In the genomic region with DNA sequence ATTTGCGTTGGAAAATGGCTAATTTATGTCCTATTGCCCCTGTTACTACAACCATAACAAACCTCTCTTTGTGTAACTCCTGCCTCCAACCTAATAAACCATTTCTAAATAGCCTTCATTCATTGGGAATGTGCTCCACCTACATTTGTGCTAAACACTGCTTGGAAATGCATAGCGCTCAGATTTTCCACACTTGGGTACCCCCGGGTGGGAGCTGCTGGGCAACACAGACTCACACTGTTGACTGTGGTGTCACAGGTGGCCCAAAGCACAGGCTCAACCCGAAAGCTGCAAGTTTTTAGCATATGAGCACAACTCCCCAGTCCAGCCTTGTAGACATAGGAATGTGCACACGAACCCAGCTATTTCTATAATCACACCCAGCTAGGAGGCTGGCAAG, we compare ENCODE assay signal across 21 mouse cellular contexts.
DNase-seq lines count a peak whose midpoint lies in the region; ATAC-seq and TF ChIP-seq lines count a peak whose summit lies in the region.
"Had no signal": no experiment of that assay in that cellular context is flagged by ENCODE, and none has a peak within 500 bp of the region (broad histone marks: within the 10 kb centered on the region; RNA-seq: fewer than 3 reads in every experiment).

No protein-coding gene starts in this region.

- H3K4me2 ChIP-seq in forebrain, embryonic 13.5 days = no peak overlapping the region
- no peak overlapping the region for H3K4me2 ChIP-seq in forebrain, embryonic 15.5 days (replicated peaks)
- no peak overlapping the region for H3K4me2 ChIP-seq in lung, embryonic 14.5 days
- H3K4me2 ChIP-seq in limb, embryonic 11.5 days (ENCODE audit: low read depth, severe bottlenecking) = no peak overlapping the region
- H3K4me2 ChIP-seq: heart, embryonic 13.5 days; midbrain, embryonic 12.5 days had no signal

- no peak overlapping the region for H3K9ac ChIP-seq in forebrain, embryonic 13.5 days
- H3K9ac ChIP-seq in forebrain, embryonic 15.5 days (replicated peaks) = no peak overlapping the region
- no peak overlapping the region for H3K9ac ChIP-seq in lung, embryonic 14.5 days
- H3K9ac ChIP-seq in limb, embryonic 11.5 days (ENCODE audit: low read length) = no peak overlapping the region
- H3K9ac ChIP-seq: heart, embryonic 13.5 days; midbrain, embryonic 12.5 days had no signal

- H3K4me1 ChIP-seq in forebrain, embryonic 13.5 days = peaks cover 14% of the 10 kb centered on the region
- peaks cover 7% of the 10 kb centered on the region; the same call in 1 of the 2 replicates for H3K4me1 ChIP-seq in forebrain, embryonic 15.5 days
- no peaks in the 10 kb centered on the region for H3K4me1 ChIP-seq in lung, embryonic 14.5 days (ENCODE audit: insufficient read depth)
- H3K4me1 ChIP-seq in limb, embryonic 11.5 days (ENCODE audit: control insufficient read depth, insufficient read depth, low read length) = no peaks in the 10 kb centered on the region; the same call in 1 of the 2 replicates
- peaks cover 33% of the 10 kb centered on the region for H3K4me1 ChIP-seq in hindbrain, embryonic 10.5 days (replicated peaks)

- WGBS in forebrain, embryonic 13.5 days = 57% methylated on average over 5 of the region's 5 CpGs
- WGBS in forebrain, embryonic 15.5 days = 43% methylated on average over 5 of the region's 5 CpGs
- WGBS in lung, embryonic 14.5 days = 80% methylated on average over 5 of the region's 5 CpGs
- 72% methylated on average over 5 of the region's 5 CpGs for WGBS in limb, embryonic 11.5 days
- WGBS in hindbrain, embryonic 10.5 days = 69% methylated on average over 5 of the region's 5 CpGs

- TF ChIP-seq CTCF in lung, embryonic 14.5 days (IDR thresholded peaks at IDR 0.05; ENCODE audit: low read depth) = no peak

- DNase-seq in lung, embryonic 14.5 days = no peak
- DNase-seq in lung, adult 18-20 months = no peak
- DNase-seq in brain, adult 2 months (ENCODE audit: low read depth, low spot score) = peak; percentile 41
- peak; percentile 55 for DNase-seq in limb, embryonic 11.5 days (ENCODE audit: low spot score)
- DNase-seq in hindbrain, embryonic 10.5 days (ENCODE audit: low spot score) = no peak
- no peak for DNase-seq in urinary bladder, adult 2 months (ENCODE audit: low spot score)
- DNase-seq: adrenal gland, adult 2 months; cerebellum, adult 11 months; cerebellum, postnatal 25 days; heart, postnatal 4 days; kidney, adult 11 months; lung, adult 2 months; lung, postnatal 4 days; right cerebral cortex, postnatal 25 days; thymus, postnatal 36 days had no signal

- H3K27ac ChIP-seq in forebrain, embryonic 13.5 days = no peak overlapping the region
- H3K27ac ChIP-seq in forebrain, embryonic 15.5 days (replicated peaks) = no peak overlapping the region
- H3K27ac ChIP-seq in lung, embryonic 14.5 days (ENCODE audit: low read depth) = 0 out of 2 replicates have a peak overlapping the region, but pooled peaks have one; percentile 24
- 0 out of 2 replicates have a peak overlapping the region, but pooled peaks have one; percentile 10 for H3K27ac ChIP-seq in limb, embryonic 11.5 days (replicated peaks; ENCODE audit: low read depth, low read length)
- no peak overlapping the region for H3K27ac ChIP-seq in hindbrain, embryonic 10.5 days
- H3K27ac ChIP-seq: heart, embryonic 13.5 days; hindbrain, postnatal 0 days; left cerebral cortex, adult 2 months; midbrain, embryonic 12.5 days had no signal

- H3K4me3 ChIP-seq in forebrain, embryonic 13.5 days = no peak overlapping the region
- H3K4me3 ChIP-seq in forebrain, embryonic 15.5 days = no peak overlapping the region
- H3K4me3 ChIP-seq in lung, embryonic 14.5 days (ENCODE audit: low read depth, low read length) = no peak overlapping the region
- no peak overlapping the region for H3K4me3 ChIP-seq in limb, embryonic 11.5 days (ENCODE audit: low read depth, low read length)
- H3K4me3 ChIP-seq in hindbrain, embryonic 10.5 days = no peak overlapping the region
- H3K4me3 ChIP-seq: heart, embryonic 13.5 days; left cerebral cortex, adult 2 months; midbrain, embryonic 12.5 days had no signal

- ATAC-seq in forebrain, embryonic 13.5 days = 0 out of 2 replicates have a peak, but pooled peaks have one; percentile 51
- ATAC-seq in forebrain, embryonic 15.5 days (replicated peaks) = no peak
- no peak for ATAC-seq in lung, embryonic 14.5 days (ENCODE audit: insufficient read depth)
- peak; percentile 75 for ATAC-seq in limb, embryonic 11.5 days (ENCODE audit: insufficient number of reproducible peaks, low FRiP score, low TSS enrichment, low read depth)
- ATAC-seq: hindbrain, postnatal 0 days had no signal

- peaks cover 49% of the 10 kb centered on the region for H3K36me3 ChIP-seq in forebrain, embryonic 13.5 days (ENCODE audit: poor library complexity, severe bottlenecking)
- H3K36me3 ChIP-seq in forebrain, embryonic 15.5 days = peaks cover 6% of the 10 kb centered on the region
- peaks cover 88% of the 10 kb centered on the region for H3K36me3 ChIP-seq in lung, embryonic 14.5 days (ENCODE audit: insufficient read depth)
- peaks cover 2% of the 10 kb centered on the region; the same call in 1 of the 2 replicates for H3K36me3 ChIP-seq in limb, embryonic 11.5 days (ENCODE audit: control insufficient read depth, insufficient read depth, low read length)
- peaks cover 84% of the 10 kb centered on the region for H3K36me3 ChIP-seq in hindbrain, embryonic 10.5 days

- H3K27me3 ChIP-seq in forebrain, embryonic 13.5 days = no peaks in the 10 kb centered on the region
- no peaks in the 10 kb centered on the region for H3K27me3 ChIP-seq in forebrain, embryonic 15.5 days
- H3K27me3 ChIP-seq in lung, embryonic 14.5 days (ENCODE audit: insufficient read depth, low read length) = no peaks in the 10 kb centered on the region
- no peaks in the 10 kb centered on the region for H3K27me3 ChIP-seq in limb, embryonic 11.5 days (ENCODE audit: control insufficient read depth, insufficient read depth, low read length)
- H3K27me3 ChIP-seq in hindbrain, embryonic 10.5 days (ENCODE audit: insufficient read depth, poor library complexity, severe bottlenecking) = 0 out of 2 replicates have a peak, but pooled peaks cover 6% of the 10 kb centered on the region
- H3K27me3 ChIP-seq: heart, embryonic 13.5 days had no signal

- H3K9me3 ChIP-seq in forebrain, embryonic 13.5 days (replicated peaks) = 0 out of 2 replicates have a peak, but pooled peaks cover 4% of the 10 kb centered on the region
- no peaks in the 10 kb centered on the region for H3K9me3 ChIP-seq in forebrain, embryonic 15.5 days
- no peaks in the 10 kb centered on the region for H3K9me3 ChIP-seq in lung, embryonic 14.5 days (ENCODE audit: low read depth, low read length)
- no peaks in the 10 kb centered on the region for H3K9me3 ChIP-seq in limb, embryonic 11.5 days (ENCODE audit: control insufficient read depth, low read length)
- H3K9me3 ChIP-seq in hindbrain, embryonic 10.5 days = no peaks in the 10 kb centered on the region
- H3K9me3 ChIP-seq: heart, embryonic 13.5 days; midbrain, embryonic 12.5 days had no signal

Comparison
In these comparisons a context has a peak if more than half of its experiments do, and no peak if none do; other contexts are left out.
1. ATAC-seq: peak in forebrain, embryonic 13.5 days (single experiment) and limb, embryonic 11.5 days (single experiment); none in forebrain, embryonic 15.5 days (single experiment) and lung, embryonic 14.5 days (single experiment).
2. H3K27ac ChIP-seq: peak in lung, embryonic 14.5 days (single experiment) and limb, embryonic 11.5 days (single experiment); none in forebrain, embryonic 13.5 days (single experiment), forebrain, embryonic 15.5 days (single experiment) and hindbrain, embryonic 10.5 days (single experiment).
3. DNase-seq: peak in brain, adult 2 months (single experiment) and limb, embryonic 11.5 days (single experiment); none in lung, embryonic 14.5 days (single experiment), lung, adult 18-20 months (0 of 2), hindbrain, embryonic 10.5 days (single experiment) and urinary bladder, adult 2 months (single experiment).